8 mouse cellular contexts compared by ENCODE assay signal in genomic region chr7:41633221-41633984, GRCm38 (mm10). TPM values are rescaled to one million over a fixed set of nuclear protein-coding genes. Genes with fewer than 3 reads are reported as not detected.
DNase-seq lines count a peak whose midpoint lies in the region; ATAC-seq lines count a peak whose summit lies in the region.

No protein-coding gene starts in this region.

- peaks cover 39% of the 10 kb centered on the region for H3K36me3 ChIP-seq in hindbrain, embryonic 14.5 days (replicated peaks; ENCODE audit: control insufficient read depth, insufficient read depth)

- peak overlapping the region; percentile 97 for H3K27ac ChIP-seq in hindbrain, embryonic 14.5 days

- DNase-seq in R1 (ENCODE audit: low read depth, low spot score) = peak; percentile 98
- DNase-seq in cerebellum, postnatal 25 days = peak; percentile 95
- peak; percentile 86 for DNase-seq in frontal cortex, postnatal 25 days (ENCODE audit: low spot score in 2 of 2)
- DNase-seq in hindbrain, embryonic 14.5 days (ENCODE audit: low spot score) = peak; percentile 94
- DNase-seq in layer of hippocampus, postnatal 36 days = peak; percentile 90
- peak; percentile 97 for DNase-seq in lung, postnatal 36 days
- peak; percentile 97 for DNase-seq in retina, postnatal 1 day
- DNase-seq in urinary bladder, adult 18-20 months (ENCODE audit: low spot score in 2 of 2) = peak; percentile 82 to 85

- H3K4me3 ChIP-seq in hindbrain, embryonic 14.5 days (replicated peaks; ENCODE audit: low read length) = peak overlapping the region; percentile 62

- H3K4me1 ChIP-seq in hindbrain, embryonic 14.5 days (replicated peaks; ENCODE audit: control insufficient read depth, insufficient read depth, low read length) = peaks cover 11% of the 10 kb centered on the region

- peaks cover 25% of the 10 kb centered on the region for H3K9me3 ChIP-seq in hindbrain, embryonic 14.5 days (ENCODE audit: control insufficient read depth, low read length)

- peak overlapping the region; percentile 81 for H3K4me2 ChIP-seq in hindbrain, embryonic 14.5 days (replicated peaks)

- no peaks in the 10 kb centered on the region for H3K27me3 ChIP-seq in hindbrain, embryonic 14.5 days (ENCODE audit: control insufficient read depth, insufficient read depth, low read length)

- H3K9ac ChIP-seq in hindbrain, embryonic 14.5 days = peak overlapping the region; percentile 74

- ATAC-seq in hindbrain, embryonic 14.5 days (ENCODE audit: low FRiP score) = peak; percentile 97

- under 1% methylated on average over 26 of the region's 26 CpGs for WGBS in hindbrain, embryonic 14.5 days

RNA-seq across cellular contexts. Expression of gene Zfp788, which starts 0.4 kb away (rescaled TPM):
- 29.2 and 31.8 TPM in 2 replicates for polyA plus RNA-seq in hindbrain, embryonic 14.5 days (2014; fragmentation: Nextera tagmentation; extraction: Ambion mirVana)
- total RNA-seq in layer of hippocampus, postnatal 36 days (2021) = 10 to 100 TPM; 34.8 to 37.8 TPM

RNA-seq across cellular contexts. Expression of gene 2610021A01Rik, which starts 34.4 kb away (rescaled TPM):
- 17.1 and 20.8 TPM in 2 replicates for polyA plus RNA-seq in hindbrain, embryonic 14.5 days (2014; fragmentation: Nextera tagmentation; extraction: Ambion mirVana)
- 10 to 100 TPM; 32.1 to 41.3 TPM for total RNA-seq in layer of hippocampus, postnatal 36 days (2021)

RNA-seq across cellular contexts. Expression of gene Gm6871, which starts 59.9 kb away (rescaled TPM):
- polyA plus RNA-seq in hindbrain, embryonic 14.5 days (2014; fragmentation: Nextera tagmentation; extraction: Ambion mirVana) = not detected in 2 replicates
- not detected for total RNA-seq in layer of hippocampus, postnatal 36 days (2021)

Comparison
In these comparisons a context has a peak if more than half of its experiments do, and no peak if none do; other contexts are left out.
1. Peak in every context shown above with its lines: DNase-seq, ATAC-seq, H3K4me3 ChIP-seq and H3K27ac ChIP-seq.